Mouse (Mus musculus): ENCODE measurements around the gene Stk25. TPM values are rescaled to one million over a fixed set of nuclear protein-coding genes. Genes with fewer than 3 reads are reported as not detected.
"Not testable (repeated sequence)": the region's sequence is repeated elsewhere in the genome, so short reads cannot be mapped to it uniquely, and the experiment has no call there.

The Stk25 gene
- 354 and 364 TPM in 2 replicates for polyA plus RNA-seq (2014; fragmentation: Nextera tagmentation; extraction: Ambion mirVana)

GRCm38 (mm10) chr1:93658559-93658958 is at the start of gene Stk25:
Gene Stk25, minus strand, starts transcription at chr1:93658659.
- not testable (repeated sequence) for DNase-seq (ENCODE audit: low spot score); H3K4me1 ChIP-seq (ENCODE audit: control insufficient read depth, insufficient read depth, low read length); H3K27me3 ChIP-seq (replicated peaks; ENCODE audit: control insufficient read depth, insufficient read depth, low read length); H3K27ac ChIP-seq (ENCODE audit: low read depth, low read length); H3K4me3 ChIP-seq (ENCODE audit: low read depth, low read length); ATAC-seq; H3K9ac ChIP-seq (ENCODE audit: low read length); H3K36me3 ChIP-seq (ENCODE audit: control insufficient read depth, insufficient read depth, low read length); H3K4me2 ChIP-seq (ENCODE audit: low read length); H3K9me3 ChIP-seq (replicated peaks; ENCODE audit: control insufficient read depth, low read length)

DNA sequence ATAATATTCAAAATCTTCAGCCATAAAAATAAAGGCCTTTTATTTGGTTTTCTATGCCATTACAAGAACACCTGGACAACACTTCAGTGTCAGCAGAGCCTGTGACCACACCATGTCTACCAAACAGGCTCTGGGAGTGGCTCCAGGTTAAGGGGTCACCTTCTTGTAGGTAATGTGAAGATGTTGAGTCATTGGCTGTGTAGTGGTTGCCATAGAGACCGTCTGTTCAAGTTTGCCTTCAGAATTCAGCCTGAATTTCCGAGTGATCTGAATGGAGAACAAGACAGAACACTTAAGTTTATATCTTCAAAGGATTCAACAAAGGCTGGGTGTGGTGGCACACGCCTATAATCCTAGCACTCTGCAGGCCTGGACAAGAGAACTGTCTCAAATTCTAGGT is 46.9 kb upstream of the Stk25 start:
- peaks cover 18% of the 10 kb centered on the region for H3K36me3 ChIP-seq (ENCODE audit: control insufficient read depth, insufficient read depth, low read length)
- H3K4me2 ChIP-seq (ENCODE audit: low read length), result no peak overlapping the region
- WGBS, result 68% methylated on average over 3 of the region's 3 CpGs
- no peak overlapping the region for H3K4me3 ChIP-seq (ENCODE audit: low read depth, low read length)
- no peaks in the 10 kb centered on the region for H3K9me3 ChIP-seq (replicated peaks; ENCODE audit: control insufficient read depth, low read length)
- no peak overlapping the region for H3K9ac ChIP-seq (ENCODE audit: low read length)
- no peaks in the 10 kb centered on the region for H3K4me1 ChIP-seq (ENCODE audit: control insufficient read depth, insufficient read depth, low read length)
- H3K27ac ChIP-seq (ENCODE audit: low read depth, low read length), result no peak overlapping the region
- ATAC-seq (no peak), DNase-seq (ENCODE audit: low spot score) (no peak)
- no peaks in the 10 kb centered on the region for H3K27me3 ChIP-seq (replicated peaks; ENCODE audit: control insufficient read depth, insufficient read depth, low read length)

GRCm38 (mm10) chr1:93704341-93704740 is 45.9 kb upstream of the Stk25 start:
- Histone ChIP-seq H3K9me3 (replicated peaks; ENCODE audit: control insufficient read depth, low read length) (no peaks in the 10 kb centered on the region), H3K27me3 (replicated peaks; ENCODE audit: control insufficient read depth, insufficient read depth, low read length) (no peaks in the 10 kb centered on the region), H3K4me2 (ENCODE audit: low read length) (no peak overlapping the region), H3K9ac (ENCODE audit: low read length) (no peak overlapping the region), H3K4me1 (ENCODE audit: control insufficient read depth, insufficient read depth, low read length) (no peaks in the 10 kb centered on the region), H3K27ac (ENCODE audit: low read depth, low read length) (no peak overlapping the region), H3K4me3 (ENCODE audit: low read depth, low read length) (no peak overlapping the region), H3K36me3 (ENCODE audit: control insufficient read depth, insufficient read depth, low read length) (peaks cover 18% of the 10 kb centered on the region)
- no peak for DNase-seq (ENCODE audit: low spot score)
- 87% methylated on average over 9 of the region's 9 CpGs for WGBS
- ATAC-seq, result no peak

DNA sequence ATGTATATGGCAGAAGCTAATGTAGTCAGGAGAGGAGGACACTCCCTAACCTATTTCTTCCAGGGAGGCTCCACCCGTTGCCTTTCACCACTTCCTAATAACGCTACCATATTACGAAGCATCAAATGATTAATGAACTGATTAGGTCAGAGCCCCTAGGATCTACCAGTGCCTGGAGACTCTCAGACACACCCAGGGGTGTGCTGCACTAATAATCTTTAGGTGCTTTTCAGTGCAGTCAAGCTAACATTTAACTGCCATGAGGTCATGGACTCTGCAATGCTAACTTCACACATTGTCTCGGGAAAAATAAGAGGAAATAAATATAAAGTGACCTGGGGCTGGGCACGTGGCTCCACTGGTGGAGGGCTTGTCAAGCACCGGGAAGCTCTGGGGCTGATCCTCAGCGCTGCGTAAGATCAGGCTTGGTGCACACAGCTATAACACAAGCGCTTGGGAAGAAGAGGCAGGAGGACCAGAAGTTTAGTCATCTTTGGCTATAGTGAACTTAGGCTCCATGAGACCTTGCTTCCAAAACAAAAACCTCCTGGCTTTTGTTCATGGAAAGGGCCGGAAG is 45.1 kb upstream of the Stk25 start:
- H3K27ac ChIP-seq (ENCODE audit: low read depth, low read length), result no peak overlapping the region
- peaks cover 18% of the 10 kb centered on the region for H3K36me3 ChIP-seq (ENCODE audit: control insufficient read depth, insufficient read depth, low read length)
- H3K9me3 ChIP-seq (replicated peaks; ENCODE audit: control insufficient read depth, low read length), result no peaks in the 10 kb centered on the region
- DNase-seq (ENCODE audit: low spot score), result no peak
- H3K4me1 ChIP-seq (ENCODE audit: control insufficient read depth, insufficient read depth, low read length), result no peaks in the 10 kb centered on the region
- H3K4me3 ChIP-seq (ENCODE audit: low read depth, low read length), result no peak overlapping the region
- H3K4me2 ChIP-seq (ENCODE audit: low read length), result no peak overlapping the region
- no peaks in the 10 kb centered on the region for H3K27me3 ChIP-seq (replicated peaks; ENCODE audit: control insufficient read depth, insufficient read depth, low read length)
- no peak overlapping the region for H3K9ac ChIP-seq (ENCODE audit: low read length)
- WGBS, result 91% methylated on average over 10 of the region's 10 CpGs
- ATAC-seq, result no peak

GRCm38 (mm10) chr1:93702106-93702505 is 43.6 kb upstream of the Stk25 start:
- 97% methylated on average over 1 of the region's 1 CpGs for WGBS
- DNase-seq (ENCODE audit: low spot score) (no peak), ATAC-seq (no peak)
- Histone ChIP-seq H3K4me3 (ENCODE audit: low read depth, low read length) (no peak overlapping the region), H3K27ac (ENCODE audit: low read depth, low read length) (no peak overlapping the region), H3K27me3 (replicated peaks; ENCODE audit: control insufficient read depth, insufficient read depth, low read length) (no peaks in the 10 kb centered on the region), H3K9me3 (replicated peaks; ENCODE audit: control insufficient read depth, low read length) (no peaks in the 10 kb centered on the region), H3K4me2 (ENCODE audit: low read length) (no peak overlapping the region), H3K9ac (ENCODE audit: low read length) (no peak overlapping the region), H3K4me1 (ENCODE audit: control insufficient read depth, insufficient read depth, low read length) (no peaks in the 10 kb centered on the region), H3K36me3 (ENCODE audit: control insufficient read depth, insufficient read depth, low read length) (peaks cover 18% of the 10 kb centered on the region)

- H3K27me3 ChIP-seq (replicated peaks; ENCODE audit: control insufficient read depth, insufficient read depth, low read length), result no peaks in the 10 kb centered on the region
- peaks cover 27% of the 10 kb centered on the region for H3K36me3 ChIP-seq (ENCODE audit: control insufficient read depth, insufficient read depth, low read length)
- WGBS, result 77% methylated on average over 4 of the region's 4 CpGs
- no peaks in the 10 kb centered on the region for H3K4me1 ChIP-seq (ENCODE audit: control insufficient read depth, insufficient read depth, low read length)
- no peak overlapping the region for H3K27ac ChIP-seq (ENCODE audit: low read depth, low read length)
- no peak for DNase-seq (ENCODE audit: low spot score)
- H3K9me3 ChIP-seq (replicated peaks; ENCODE audit: control insufficient read depth, low read length), result no peaks in the 10 kb centered on the region
- no peak for ATAC-seq
- H3K9ac ChIP-seq (ENCODE audit: low read length), result no peak overlapping the region
- no peak overlapping the region for H3K4me2 ChIP-seq (ENCODE audit: low read length)
- no peak overlapping the region for H3K4me3 ChIP-seq (ENCODE audit: low read depth, low read length)
Observed at GRCm38 (mm10) chr1:93699159-93699558, 40.7 kb upstream of the Stk25 start.

DNA sequence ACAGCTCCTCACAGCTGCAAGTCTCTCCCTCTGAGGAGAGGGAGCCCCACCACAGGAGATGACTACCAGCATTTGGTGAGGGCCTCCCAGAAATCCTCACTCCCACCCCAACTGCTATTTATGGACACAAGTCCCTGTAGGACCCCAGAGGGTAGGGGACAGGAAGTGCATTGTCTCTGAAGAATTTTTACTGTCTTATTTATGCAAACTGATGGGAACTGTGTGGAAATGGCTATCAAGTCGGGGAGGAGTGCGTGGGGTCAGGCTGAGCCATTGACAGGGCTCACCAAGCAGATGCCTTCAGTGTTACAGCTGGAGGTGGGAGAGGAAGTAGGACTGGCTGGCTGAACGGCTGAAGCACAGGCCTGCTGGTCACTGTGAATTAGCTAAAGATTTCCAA is 38.9 kb upstream of the Stk25 start:
- WGBS, result 78% methylated on average over 3 of the region's 3 CpGs

DNA sequence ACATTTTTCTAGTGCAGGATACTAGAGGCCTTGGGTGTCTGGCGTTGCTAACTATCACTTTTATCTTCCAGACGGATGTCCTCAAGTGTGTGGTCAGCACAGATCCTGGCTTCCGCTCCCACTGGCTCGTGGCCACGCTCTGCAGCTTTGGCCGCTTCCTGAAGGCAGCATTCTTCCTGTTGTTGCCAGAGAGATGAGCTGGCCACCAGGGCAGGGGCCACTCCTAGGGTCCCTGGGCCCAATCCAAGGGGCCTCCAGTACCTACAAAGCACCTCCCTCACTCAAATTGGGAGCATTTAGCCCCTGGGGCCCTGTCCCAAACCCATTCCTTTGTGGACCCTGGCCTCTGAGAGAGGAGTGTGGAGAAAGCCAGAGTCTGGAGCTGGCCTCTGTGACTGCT is 36.5 kb upstream of the Stk25 start:
- Histone ChIP-seq H3K9ac (ENCODE audit: low read length) (no peak overlapping the region), H3K27me3 (replicated peaks; ENCODE audit: control insufficient read depth, insufficient read depth, low read length) (no peaks in the 10 kb centered on the region), H3K27ac (ENCODE audit: low read depth, low read length) (no peak overlapping the region), H3K4me3 (ENCODE audit: low read depth, low read length) (no peak overlapping the region), H3K36me3 (ENCODE audit: control insufficient read depth, insufficient read depth, low read length) (peaks cover 38% of the 10 kb centered on the region), H3K4me1 (ENCODE audit: control insufficient read depth, insufficient read depth, low read length) (no peaks in the 10 kb centered on the region), H3K9me3 (replicated peaks; ENCODE audit: control insufficient read depth, low read length) (no peaks in the 10 kb centered on the region), H3K4me2 (ENCODE audit: low read length) (no peak overlapping the region)
- WGBS, result 94% methylated on average over 6 of the region's 6 CpGs
- ATAC-seq (no peak), DNase-seq (ENCODE audit: low spot score) (no peak)

More for the DNA sequence above, 38.9 kb upstream of the Stk25 start:
- H3K9me3 ChIP-seq (replicated peaks; ENCODE audit: control insufficient read depth, low read length), result no peaks in the 10 kb centered on the region
- H3K27ac ChIP-seq (ENCODE audit: low read depth, low read length), result 0 out of 2 replicates have a peak overlapping the region, but pooled peaks have one; percentile 5
- no peak overlapping the region for H3K9ac ChIP-seq (ENCODE audit: low read length)
- no peaks in the 10 kb centered on the region for H3K27me3 ChIP-seq (replicated peaks; ENCODE audit: control insufficient read depth, insufficient read depth, low read length)
- ATAC-seq, result no peak
- no peaks in the 10 kb centered on the region for H3K4me1 ChIP-seq (ENCODE audit: control insufficient read depth, insufficient read depth, low read length)
- no peak for DNase-seq (ENCODE audit: low spot score)
- H3K4me2 ChIP-seq (ENCODE audit: low read length), result no peak overlapping the region
- no peak overlapping the region for H3K4me3 ChIP-seq (ENCODE audit: low read depth, low read length)
- H3K36me3 ChIP-seq (ENCODE audit: control insufficient read depth, insufficient read depth, low read length), result peaks cover 24% of the 10 kb centered on the region

- no peaks in the 10 kb centered on the region for H3K4me1 ChIP-seq (ENCODE audit: control insufficient read depth, insufficient read depth, low read length)
- H3K36me3 ChIP-seq (ENCODE audit: control insufficient read depth, insufficient read depth, low read length), result peaks cover 43% of the 10 kb centered on the region
- WGBS, result 96% methylated on average over 10 of the region's 10 CpGs
- ATAC-seq (no peak), DNase-seq (ENCODE audit: low spot score) (no peak)
- H3K27me3 ChIP-seq (replicated peaks; ENCODE audit: control insufficient read depth, insufficient read depth, low read length), result no peaks in the 10 kb centered on the region
- no peak overlapping the region for H3K27ac ChIP-seq (ENCODE audit: low read depth, low read length)
- no peak overlapping the region for H3K9ac ChIP-seq (ENCODE audit: low read length)
- H3K9me3 ChIP-seq (replicated peaks; ENCODE audit: control insufficient read depth, low read length), result no peaks in the 10 kb centered on the region
- no peak overlapping the region for H3K4me2 ChIP-seq (ENCODE audit: low read length)
- H3K4me3 ChIP-seq (ENCODE audit: low read depth, low read length), result no peak overlapping the region
Observed at GRCm38 (mm10) chr1:93693943-93694342, 35.5 kb upstream of the Stk25 start.
